Mouse (Mus musculus) heart, embryonic 16.5 days (tissue): ENCODE data around the gene Gm21969. TPM values are rescaled to one million over a fixed set of nuclear protein-coding genes. Genes with fewer than 3 reads are reported as not detected.

Source experiments
- ATAC-seq: fragments of 200-750 bp; cut with Nextera tagmentation; replicated peaks from 2 replicates; pipeline ENCODE4 v1.8.0; 2017; ENCODE audit warnings: moderate number of reproducible peaks; ENCODE audit not compliant: insufficient read depth, low FRiP score; ENCODE audit errors: extremely low read depth
- H3K27ac ChIP-seq: fragments of 300-500 bp; sonication (generic); 2 replicates; pipeline ENCODE4 v1.5.1; 2014; ENCODE audit warnings: mild to moderate bottlenecking, low read length, control low read depth, moderate library complexity
- H3K27me3 ChIP-seq: fragments of 300-500 bp; sonication (generic); 2 replicates; pipeline ENCODE4 v1.6.1; 2014; ENCODE audit warnings: low read length, mixed read lengths; ENCODE audit not compliant: control insufficient read depth, insufficient read depth
- H3K36me3 ChIP-seq: fragments of 300-500 bp; sonication (generic); 2 replicates; pipeline ENCODE4 v1.6.1; 2014; ENCODE audit not compliant: control insufficient read depth, insufficient read depth
- H3K4me1 ChIP-seq: fragments of 300-500 bp; sonication (generic); 2 replicates; pipeline ENCODE4 v1.6.1; 2014; ENCODE audit warnings: low read length, mixed read lengths; ENCODE audit not compliant: control insufficient read depth, insufficient read depth
- H3K4me2 ChIP-seq: fragments of 300-500 bp; sonication (generic); 2 replicates; pipeline ENCODE4 v1.6.1; 2014; ENCODE audit warnings: low read depth, mild to moderate bottlenecking, control low read depth, low read length
- H3K4me3 ChIP-seq: fragments of 300-500 bp; sonication (generic); 2 replicates; pipeline ENCODE4 v1.5.1; 2014; ENCODE audit warnings: mild to moderate bottlenecking, control low read depth, low read length
- H3K9ac ChIP-seq: fragments of 300-500 bp; sonication (generic); 2 replicates; pipeline ENCODE4 v1.6.1; 2014; ENCODE audit warnings: low read length, control low read depth
- H3K9me3 ChIP-seq: fragments of 300-500 bp; sonication (generic); replicated peaks from 2 replicates; pipeline ENCODE4 v1.6.1; 2016; ENCODE audit warnings: low read length; ENCODE audit not compliant: control insufficient read depth
- WGBS: fragments of 180-500 bp; shearing (Covaris S2); extraction: QIAGEN DNeasy Blood & Tissue Kit; methylation state at CpG from one replicate; pipeline ENCODE4 v1.1.7; 2014; 5-methylcytosine and 5-hydroxymethylcytosine counted together
- polyA plus RNA-seq: library from polyadenylated mRNA; unstranded; fragments of >200 nt; fragmentation: Nextera tagmentation; extraction: Ambion mirVana; gene quantifications from 2 replicates; pipeline ENCODE4 v1.2.1, GENCODE M21; 2015

Gm21969 gene
- polyA plus RNA-seq, 1 experiment from 2014 or later = not detected

DNA sequence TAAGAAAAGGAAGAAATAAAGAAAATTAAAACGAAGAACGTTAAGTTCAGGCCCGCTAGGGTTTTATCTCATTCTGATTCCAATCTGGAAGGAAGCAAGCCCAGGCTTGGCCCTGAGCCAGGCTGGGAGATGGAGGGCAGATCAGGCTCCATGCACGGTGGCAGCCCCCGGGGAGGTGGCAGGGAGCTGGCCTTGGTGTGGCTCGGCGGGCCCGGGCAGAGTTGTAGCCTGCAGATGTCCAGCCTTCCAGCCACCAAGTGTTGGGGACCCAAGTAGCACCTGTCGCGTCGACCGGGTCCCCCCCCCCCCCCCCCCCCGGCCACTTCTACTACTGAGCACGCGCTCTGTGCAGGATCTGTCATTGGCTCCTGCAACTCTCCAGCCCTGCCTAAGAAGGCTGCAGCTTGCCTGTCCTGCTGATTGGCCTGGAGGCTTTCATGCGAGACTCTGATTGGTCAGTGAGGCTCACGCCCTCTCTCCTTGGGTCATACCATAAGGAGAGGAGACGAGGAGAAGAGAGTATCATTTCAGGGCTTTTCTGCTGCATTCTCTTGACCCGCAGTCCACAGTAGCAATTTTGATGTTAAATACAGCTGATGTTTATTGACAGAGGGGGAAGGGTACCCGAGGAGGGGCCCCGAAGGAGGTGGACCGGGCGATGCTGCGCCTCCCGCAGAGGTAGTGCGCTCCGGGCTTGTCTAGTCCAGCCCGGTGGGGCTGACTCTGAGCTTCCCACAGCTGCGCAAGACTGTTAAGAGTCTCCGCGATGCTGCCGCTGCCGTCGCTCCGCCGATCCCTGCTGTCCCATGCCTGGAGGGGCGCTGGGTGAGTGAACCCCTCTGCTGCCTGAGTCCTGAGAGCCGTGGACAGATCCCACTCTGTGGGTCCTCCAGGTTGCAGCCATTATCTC lies 19.6 kb downstream of the Gm21969 start, which contains the start of gene Aldh4a1:
TSS of gene Aldh4a1 (plus strand) at position 494 of the 910 bp plus-strand sequence.
- peaks cover 11% of the 10 kb centered on the region for H3K4me1 ChIP-seq
- H3K36me3 ChIP-seq = no peaks in the 10 kb centered on the region
- peak; percentile 99 for ATAC-seq
- H3K9me3 ChIP-seq = no peaks in the 10 kb centered on the region
- peak within 1 kb of the TSS; percentile 87 for H3K27ac ChIP-seq
- H3K4me2 ChIP-seq = peak within 1 kb of the TSS; percentile 95
- peak within 1 kb of the TSS; percentile 87 for H3K9ac ChIP-seq
- H3K27me3 ChIP-seq = no peaks in the 10 kb centered on the region
- peak within 1 kb of the TSS; percentile 79 for H3K4me3 ChIP-seq
- WGBS = under 1% methylated on average over 36 of the region's 38 CpGs

DNA sequence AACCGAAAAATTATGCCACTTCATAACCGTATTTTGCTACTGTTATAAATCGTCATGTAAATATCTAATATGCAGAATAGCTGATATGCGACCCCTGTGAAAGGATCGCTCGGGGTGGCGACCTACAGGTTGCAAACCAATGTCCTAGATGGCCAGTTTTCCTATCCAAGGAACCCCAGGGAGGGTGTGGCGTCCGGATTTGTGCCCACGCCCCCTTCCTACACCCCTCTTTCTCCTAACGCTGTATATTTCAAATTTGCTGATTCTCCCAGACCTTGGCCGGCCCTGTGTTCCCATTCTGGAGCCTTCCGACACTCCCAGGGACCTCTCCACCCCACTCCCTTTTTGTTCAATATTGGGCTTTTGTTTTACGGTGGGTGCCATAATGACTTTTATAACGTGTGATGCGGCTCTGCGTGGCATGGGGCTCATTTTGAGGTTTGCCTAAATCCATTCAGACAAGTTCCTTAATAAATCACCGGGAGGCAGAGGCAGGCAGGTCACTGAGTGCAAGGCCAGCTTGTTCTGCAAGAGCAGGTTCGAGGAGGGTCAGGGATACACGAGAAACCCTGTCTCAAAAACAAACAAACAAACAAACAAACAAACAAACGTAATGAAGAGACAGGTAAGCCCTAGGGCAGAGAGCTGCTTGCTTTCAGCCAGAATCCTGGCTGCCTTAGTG lies 20.6 kb downstream of the Gm21969 start:
- Histone ChIP-seq H3K4me1 (peaks cover 11% of the 10 kb centered on the region), H3K4me3 (peak overlapping the region; percentile 79), H3K36me3 (no peaks in the 10 kb centered on the region), H3K9ac (peak overlapping the region; percentile 87), H3K9me3 (no peaks in the 10 kb centered on the region), H3K4me2 (peak overlapping the region; percentile 95), H3K27me3 (no peaks in the 10 kb centered on the region), H3K27ac (no peak overlapping the region)
- WGBS = 26% methylated on average over 21 of the region's 21 CpGs
- ATAC-seq = no peak

DNA sequence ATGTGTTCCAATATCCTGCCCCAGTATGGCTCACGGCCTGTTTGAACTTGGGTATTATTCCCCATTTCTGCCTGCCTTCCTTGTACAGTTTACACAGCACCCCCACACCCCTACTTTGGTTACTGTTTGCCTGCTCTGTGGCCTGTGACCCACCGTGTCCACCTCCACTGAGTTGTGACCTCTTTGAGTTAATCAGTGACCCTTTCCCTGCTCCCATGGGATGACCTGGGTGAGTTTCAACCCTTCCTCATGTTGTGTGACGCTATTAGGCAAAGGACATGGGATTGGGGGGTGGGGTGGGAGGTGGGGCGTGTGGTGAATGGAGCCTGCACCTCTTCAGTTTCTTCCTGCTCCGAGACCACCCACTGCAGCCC lies 21.1 kb downstream of the Gm21969 start:
- Histone ChIP-seq H3K27me3 (no peaks in the 10 kb centered on the region), H3K4me2 (peak overlapping the region; percentile 95), H3K9me3 (no peaks in the 10 kb centered on the region), H3K9ac (0 out of 2 replicates have a peak overlapping the region, but pooled peaks have one; percentile 26), H3K4me1 (peaks cover 11% of the 10 kb centered on the region), H3K27ac (no peak overlapping the region), H3K4me3 (peak overlapping the region; percentile 79; the same call in 1 of the 2 replicates), H3K36me3 (no peaks in the 10 kb centered on the region)
- 61% methylated on average over 5 of the region's 5 CpGs for WGBS
- ATAC-seq = no peak

DNA sequence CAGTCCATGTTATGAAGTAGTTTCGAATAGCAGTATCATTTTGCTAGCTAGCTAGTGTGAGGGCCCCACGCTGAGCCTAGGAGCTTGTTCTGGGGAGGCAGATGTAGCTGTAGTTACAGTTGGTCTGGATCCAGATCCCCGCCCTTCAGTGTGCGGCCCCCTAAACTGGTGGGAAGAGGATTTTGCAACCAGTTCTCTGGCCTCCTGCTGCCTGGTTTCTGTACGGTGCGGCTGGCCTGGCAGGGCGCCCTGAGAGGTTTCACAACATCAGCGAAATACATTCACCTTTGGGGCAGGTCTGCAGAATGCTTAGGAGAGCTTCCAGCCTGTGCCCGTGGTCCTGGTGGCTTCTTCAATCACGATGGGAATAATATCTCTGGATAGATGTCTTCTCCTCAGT lies 21.7 kb downstream of the Gm21969 start:
- Histone ChIP-seq H3K9ac (no peak overlapping the region), H3K4me1 (peaks cover 11% of the 10 kb centered on the region), H3K36me3 (no peaks in the 10 kb centered on the region), H3K27ac (no peak overlapping the region), H3K9me3 (no peaks in the 10 kb centered on the region), H3K4me3 (no peak overlapping the region), H3K4me2 (no peak overlapping the region), H3K27me3 (no peaks in the 10 kb centered on the region)
- no peak for ATAC-seq
- WGBS = 65% methylated on average over 10 of the region's 10 CpGs

DNA sequence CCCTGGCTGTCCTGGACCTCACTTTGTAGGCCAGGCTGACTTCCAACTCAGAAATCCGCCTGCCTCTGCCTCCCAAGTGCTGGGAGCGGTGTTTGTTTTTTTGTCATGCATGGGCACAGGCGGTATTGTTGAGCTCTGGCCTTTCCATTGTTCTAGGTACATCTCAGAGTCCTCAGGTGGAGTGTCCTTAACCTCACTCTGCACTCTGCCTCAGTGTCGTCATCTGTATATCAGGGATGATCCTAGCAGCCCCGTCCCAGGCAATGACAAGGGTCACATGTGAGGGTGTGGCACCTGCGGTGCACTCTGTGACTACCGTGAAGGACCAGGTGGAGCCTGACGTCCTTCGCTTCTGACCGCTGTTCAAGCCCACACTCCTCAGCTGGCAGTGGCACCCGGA lies 24.4 kb downstream of the Gm21969 start:
- Histone ChIP-seq H3K9me3 (no peaks in the 10 kb centered on the region), H3K4me2 (no peak overlapping the region), H3K36me3 (no peaks in the 10 kb centered on the region), H3K27me3 (no peaks in the 10 kb centered on the region), H3K4me1 (peaks cover 8% of the 10 kb centered on the region), H3K27ac (no peak overlapping the region), H3K9ac (no peak overlapping the region), H3K4me3 (no peak overlapping the region)
- 90% methylated on average over 11 of the region's 11 CpGs for WGBS
- no peak for ATAC-seq

DNA sequence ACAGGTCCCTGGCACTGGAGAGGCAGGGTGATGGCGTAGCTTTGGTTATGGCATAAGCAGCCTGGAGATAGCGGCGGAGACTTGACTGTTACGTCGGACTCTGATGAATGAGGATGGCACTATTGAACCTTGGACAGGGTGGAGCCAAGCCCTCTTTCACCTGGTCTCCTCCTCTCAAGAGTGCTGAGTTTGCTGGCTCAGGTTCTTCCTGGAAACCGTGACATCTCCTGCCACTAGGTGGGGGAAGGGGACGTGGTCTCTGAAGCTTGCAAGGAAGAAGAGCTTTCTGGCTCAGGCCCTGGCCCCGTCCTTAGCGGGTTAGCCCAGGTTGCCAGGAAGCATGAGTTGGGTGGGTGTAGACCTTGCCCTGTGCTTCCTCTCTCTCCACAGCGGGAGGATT lies 27.2 kb downstream of the Gm21969 start:
- Histone ChIP-seq H3K27me3 (no peaks in the 10 kb centered on the region), H3K27ac (no peak overlapping the region), H3K4me1 (no peaks in the 10 kb centered on the region), H3K36me3 (no peaks in the 10 kb centered on the region), H3K4me3 (no peak overlapping the region), H3K4me2 (no peak overlapping the region), H3K9me3 (no peaks in the 10 kb centered on the region), H3K9ac (no peak overlapping the region)
- no peak for ATAC-seq
- 66% methylated on average over 10 of the region's 10 CpGs for WGBS

DNA sequence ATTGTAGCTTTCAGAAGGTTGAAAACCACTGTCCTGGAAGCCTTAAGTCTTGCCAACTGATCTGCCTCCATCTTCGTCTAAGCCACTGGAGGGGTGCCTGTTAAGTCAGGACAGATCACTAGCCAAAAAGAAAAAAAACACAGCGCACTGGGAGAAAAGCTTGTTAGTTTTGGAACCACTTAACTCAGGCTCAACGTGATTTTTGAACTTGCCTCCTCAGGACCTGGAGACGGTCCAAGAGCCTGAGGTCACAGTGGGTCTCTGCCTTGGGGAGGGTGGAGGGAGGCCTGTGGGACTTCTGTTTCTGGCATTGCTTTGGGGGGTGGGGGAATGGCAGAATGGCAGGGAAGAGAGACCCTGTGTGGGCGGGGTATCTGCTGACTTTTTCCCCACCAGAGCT lies 28.2 kb downstream of the Gm21969 start:
- H3K36me3 ChIP-seq = no peaks in the 10 kb centered on the region
- H3K27me3 ChIP-seq = no peaks in the 10 kb centered on the region
- no peak for ATAC-seq
- no peaks in the 10 kb centered on the region for H3K9me3 ChIP-seq
- H3K4me3 ChIP-seq = no peak overlapping the region
- H3K9ac ChIP-seq = no peak overlapping the region
- H3K4me2 ChIP-seq = no peak overlapping the region
- no peak overlapping the region for H3K27ac ChIP-seq
- WGBS = 56% methylated on average over 5 of the region's 5 CpGs
- H3K4me1 ChIP-seq = no peaks in the 10 kb centered on the region

DNA sequence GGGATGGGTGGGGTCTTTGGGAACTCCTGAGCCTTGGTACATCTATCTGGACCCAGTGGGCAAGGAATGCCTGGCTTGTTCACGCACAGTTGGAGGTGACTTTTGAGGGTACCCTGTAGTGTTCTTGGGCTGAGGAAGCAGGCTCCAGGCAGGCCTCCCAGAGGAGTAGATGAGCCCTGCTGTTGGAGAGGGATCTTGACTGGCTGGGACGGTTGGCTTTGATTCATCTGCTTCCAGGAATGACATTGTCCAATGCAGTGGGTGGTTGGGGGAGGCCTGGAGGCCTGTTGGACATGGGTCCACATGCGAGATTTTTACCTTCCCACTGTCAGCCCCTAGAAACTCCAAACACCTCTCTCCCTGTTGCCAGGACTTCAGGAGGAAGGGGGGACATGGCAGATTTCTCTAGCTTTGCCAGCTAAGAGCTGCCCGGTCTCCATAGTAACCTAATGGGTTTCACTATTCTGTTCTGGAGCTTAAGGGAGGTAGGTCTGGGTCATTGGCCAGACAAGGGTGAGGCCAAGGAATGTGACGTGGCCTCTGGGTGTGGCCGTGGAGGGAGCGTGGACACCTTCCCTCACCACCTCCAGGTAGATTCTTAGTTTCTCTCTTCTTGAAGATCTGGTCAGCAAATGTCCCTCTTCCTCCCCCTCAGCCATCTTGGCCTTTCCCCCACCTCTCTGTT lies 28.7 kb downstream of the Gm21969 start:
- no peak for ATAC-seq
- Histone ChIP-seq H3K27ac (no peak overlapping the region), H3K9me3 (no peaks in the 10 kb centered on the region), H3K4me2 (no peak overlapping the region), H3K27me3 (no peaks in the 10 kb centered on the region), H3K4me1 (no peaks in the 10 kb centered on the region), H3K9ac (no peak overlapping the region), H3K36me3 (no peaks in the 10 kb centered on the region), H3K4me3 (no peak overlapping the region)
- WGBS = 78% methylated on average over 7 of the region's 7 CpGs

DNA sequence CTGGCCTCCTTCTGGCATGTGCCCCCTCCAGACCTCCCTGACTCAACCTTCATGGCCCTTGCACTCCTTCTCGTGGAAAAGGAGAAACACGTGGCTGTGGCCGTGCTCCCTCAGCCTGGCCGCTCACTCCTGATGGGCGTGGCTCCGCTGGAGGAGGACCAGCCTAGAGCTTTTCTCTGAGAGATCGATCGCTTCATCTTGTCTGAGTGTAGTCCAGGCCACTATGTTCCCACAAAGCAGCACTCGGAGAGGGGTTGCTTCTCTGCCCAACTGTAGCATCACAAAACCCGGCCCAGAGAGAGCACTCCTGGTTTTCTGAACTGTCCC lies 29.2 kb downstream of the Gm21969 start:
- WGBS = 83% methylated on average over 10 of the region's 10 CpGs
- no peak overlapping the region for H3K27ac ChIP-seq
- no peak overlapping the region for H3K4me2 ChIP-seq
- no peaks in the 10 kb centered on the region for H3K4me1 ChIP-seq
- no peak overlapping the region for H3K4me3 ChIP-seq
- H3K27me3 ChIP-seq = no peaks in the 10 kb centered on the region
- H3K36me3 ChIP-seq = no peaks in the 10 kb centered on the region
- ATAC-seq = no peak
- H3K9ac ChIP-seq = no peak overlapping the region
- H3K9me3 ChIP-seq = no peaks in the 10 kb centered on the region
